Mouse (Mus musculus) layer of hippocampus, adult 9-10 months (tissue): Measurements from ENCODE around the gene Ptpn18.
"Not testable (repeated sequence)": the region's sequence is repeated elsewhere in the genome, so short reads cannot be mapped to it uniquely, and the experiment has no call there.

Experiments used
- DNase-seq: peaks from one replicate; pipeline ENCODE4 v3.0.0; 2022; ENCODE audit warnings: low spot score

The Ptpn18 gene

DNA sequence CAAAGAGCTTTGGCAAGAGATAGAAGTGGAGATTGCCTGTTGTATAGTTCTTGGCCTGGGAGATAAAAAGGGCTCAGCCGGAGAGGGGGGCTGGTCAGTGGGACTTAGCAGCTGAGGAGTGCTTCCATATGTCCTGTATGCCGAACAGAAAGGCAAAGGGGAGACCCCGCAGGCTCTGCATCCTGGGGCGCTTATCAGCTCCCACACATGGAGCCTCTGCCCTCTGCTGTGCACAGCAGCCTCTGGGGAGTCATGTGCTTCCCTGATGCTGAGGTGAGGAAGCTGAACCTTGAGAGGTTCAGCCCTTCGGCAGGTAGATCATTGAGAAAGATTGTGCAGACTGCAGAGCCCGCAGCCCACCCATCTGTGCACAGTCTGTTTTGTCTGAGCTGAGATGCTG, 57.7 kb downstream of the Ptpn18 start:
- DNase-seq = not testable (repeated sequence)

DNA sequence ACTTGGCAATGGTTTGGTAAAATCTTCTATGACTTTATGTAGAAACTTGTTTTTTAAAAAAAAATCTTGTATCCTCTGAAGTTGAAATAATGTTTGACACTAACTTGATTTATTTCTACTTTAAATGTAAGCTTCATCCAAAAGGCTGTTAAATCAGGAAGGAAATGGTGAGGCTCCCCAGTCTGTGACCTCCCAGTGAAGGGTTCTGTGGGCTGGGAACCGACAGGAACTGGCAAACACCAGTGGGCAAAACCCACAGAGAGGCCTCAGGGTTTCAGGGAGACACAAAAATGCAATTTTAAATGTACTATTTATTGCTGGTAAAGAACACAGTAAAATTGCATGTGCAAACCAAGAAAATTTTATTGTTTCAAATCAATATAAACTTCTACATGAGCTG, 58.2 kb downstream of the Ptpn18 start:
- not testable (repeated sequence) for DNase-seq

- no peak for DNase-seq
Measured at GRCm38 (mm10) chr1:34518259-34518658, 58.7 kb downstream of the Ptpn18 start.

GRCm38 (mm10) chr1:34522205-34522849, 62.8 kb downstream of the Ptpn18 start:
- no peak for DNase-seq

GRCm38 (mm10) chr1:34522850-34523244, 63.3 kb downstream of the Ptpn18 start:
- no peak for DNase-seq

- DNase-seq = no peak
Measured at GRCm38 (mm10) chr1:34523647-34524046, 64.1 kb downstream of the Ptpn18 start.
